In the genomic region with DNA sequence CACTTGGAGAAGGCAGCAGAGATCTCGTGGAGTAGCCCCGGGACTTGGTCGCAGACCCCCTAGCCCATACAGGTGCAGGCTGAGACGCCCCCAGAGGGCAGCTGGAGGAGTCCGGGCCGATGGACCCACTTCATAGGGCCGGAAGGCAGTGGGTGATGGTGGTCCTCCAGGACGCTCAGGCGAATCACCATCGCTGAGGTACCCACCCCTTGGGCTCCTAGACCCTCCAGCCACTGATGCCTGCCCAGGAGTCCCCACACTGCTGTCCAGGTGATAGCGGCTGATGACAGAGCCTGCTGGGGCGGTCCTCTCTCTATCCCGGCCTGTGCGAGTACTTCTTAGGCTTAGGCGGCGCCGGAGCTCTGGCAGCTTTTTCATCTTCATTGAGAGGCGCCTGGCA, we compare ENCODE assay signal across 32 mouse cellular contexts. TPM values are rescaled to one million over a fixed set of nuclear protein-coding genes. Genes with fewer than 3 reads are reported as not detected.
"Had no signal": no experiment of that assay in that cellular context is flagged by ENCODE, and none has a peak within 500 bp of the region (broad histone marks: within the 10 kb centered on the region; RNA-seq: fewer than 3 reads in every experiment).

No protein-coding gene starts in this region.

- H3K27me3 ChIP-seq: neural tube, embryonic 13.5 days; stomach, embryonic 15.5 days had no signal

- H3K9me3 ChIP-seq: liver, embryonic 13.5 days; neural tube, embryonic 13.5 days; stomach, embryonic 15.5 days had no signal

- DNase-seq: kidney, adult 18-20 months; kidney, adult 9 months; kidney, postnatal 14 days; kidney, postnatal 4 days; left cerebral cortex, postnatal 4 days; liver, embryonic 13.5 days; lung, adult 2 months; lung, postnatal 14 days; lung, postnatal 4 days; retina, postnatal 1 day; right cerebral cortex, postnatal 25 days; spleen, adult 18-20 months; thymus, postnatal 25 days had no signal

- H3K27ac ChIP-seq: liver, embryonic 13.5 days; neural tube, embryonic 13.5 days; stomach, embryonic 15.5 days had no signal

- H3K4me3 ChIP-seq: liver, embryonic 13.5 days; neural tube, embryonic 13.5 days had no signal

RNA-seq across cellular contexts. Expression of a gene that starts 2.5 kb away (rescaled TPM):
- total RNA-seq: megakaryocyte-erythroid progenitor cell, adult 5-6 weeks had no signal

RNA-seq across cellular contexts. Expression of a gene that starts 28.6 kb away (rescaled TPM):
- total RNA-seq: layer of hippocampus, adult 18-20 months; layer of hippocampus, postnatal 14 days; left cerebral cortex, adult 8-10 months; left cerebral cortex, postnatal 14 days; left cerebral cortex, postnatal 4 days; liver, adult 2 months; megakaryocyte progenitor cell, adult 5-6 weeks; megakaryocyte-erythroid progenitor cell, adult 5-6 weeks; monocyte, adult 5-6 weeks; neutrophil, adult 5-6 weeks had no signal
- polyA plus RNA-seq: kidney, embryonic 16.5 days; limb, embryonic 14.5 days; liver, adult 2 months; liver, embryonic 13.5 days; liver, embryonic 16.5 days; lung, adult 2 months; lung, embryonic 16.5 days; midbrain, embryonic 11.5 days; midbrain, embryonic 16.5 days; myocyte; neural tube, embryonic 13.5 days; stomach, embryonic 15.5 days; urinary bladder, adult 2 months had no signal
